Mouse (Mus musculus) hindbrain, embryonic 16.5 days (tissue): ENCODE data around the gene Mlx. TPM values are rescaled to one million over a fixed set of nuclear protein-coding genes. Genes with fewer than 3 reads are reported as not detected.
"Not testable (repeated sequence)": the region's sequence is repeated elsewhere in the genome, so short reads cannot be mapped to it uniquely, and the experiment has no call there.

ENCODE experiments used
- ATAC-seq: fragments of 200-750 bp; cut with Nextera tagmentation; 2 replicates; pipeline ENCODE4 v1.8.0; 2017; ENCODE audit warnings: moderate TSS enrichment, moderate library complexity
- H3K27ac ChIP-seq: fragments of 300-500 bp; sonication (generic); 2 replicates; pipeline ENCODE4 v1.5.1; 2014; ENCODE audit warnings: low read depth, mild to moderate bottlenecking, control low read depth, low read length, moderate library complexity
- H3K27me3 ChIP-seq: fragments of 300-500 bp; sonication (generic); replicated peaks from 2 replicates; pipeline ENCODE4 v1.6.1; 2014; ENCODE audit warnings: low read length; ENCODE audit not compliant: control insufficient read depth, insufficient read depth
- H3K36me3 ChIP-seq: fragments of 300-500 bp; sonication (generic); 2 replicates; pipeline ENCODE4 v1.6.1; 2014; ENCODE audit warnings: mild to moderate bottlenecking, low read length, moderate library complexity, mixed read lengths; ENCODE audit not compliant: control insufficient read depth, insufficient read depth
- H3K4me1 ChIP-seq: fragments of 300-500 bp; sonication (generic); 2 replicates; pipeline ENCODE4 v1.6.1; 2014; ENCODE audit warnings: low read depth, low read length; ENCODE audit not compliant: control insufficient read depth, insufficient read depth
- H3K4me2 ChIP-seq: fragments of 300-500 bp; sonication (generic); 2 replicates; pipeline ENCODE4 v1.6.1; 2014; ENCODE audit warnings: mild to moderate bottlenecking, low read length, control low read depth, moderate library complexity
- H3K4me3 ChIP-seq: fragments of 300-500 bp; sonication (generic); 2 replicates; pipeline ENCODE4 v1.5.1; 2014; ENCODE audit warnings: mild to moderate bottlenecking, low read length, control low read depth, moderate library complexity
- H3K9ac ChIP-seq: fragments of 300-500 bp; sonication (generic); 2 replicates; pipeline ENCODE4 v1.6.1; 2014; ENCODE audit warnings: low read depth, mild to moderate bottlenecking, control low read depth, low read length, moderate library complexity
- H3K9me3 ChIP-seq: fragments of 300-500 bp; sonication (generic); 2 replicates; pipeline ENCODE4 v1.6.1; 2014; ENCODE audit warnings: mild to moderate bottlenecking, low read length, moderate library complexity; ENCODE audit not compliant: control insufficient read depth
- WGBS: fragments of 180-500 bp; shearing (Covaris S2); extraction: QIAGEN DNeasy Blood & Tissue Kit; methylation state at CpG from one replicate; pipeline ENCODE4 v1.1.7; 2014; 5-methylcytosine and 5-hydroxymethylcytosine counted together
- polyA plus RNA-seq: library from polyadenylated mRNA; unstranded; fragments of >200 nt; fragmentation: Nextera tagmentation; extraction: Ambion mirVana; gene quantifications from 2 replicates; pipeline ENCODE4 v1.2.1, GENCODE M21; 2015

Gene Mlx
- polyA plus RNA-seq, 1 experiment from 2014 or later, result 101 TPM

DNA sequence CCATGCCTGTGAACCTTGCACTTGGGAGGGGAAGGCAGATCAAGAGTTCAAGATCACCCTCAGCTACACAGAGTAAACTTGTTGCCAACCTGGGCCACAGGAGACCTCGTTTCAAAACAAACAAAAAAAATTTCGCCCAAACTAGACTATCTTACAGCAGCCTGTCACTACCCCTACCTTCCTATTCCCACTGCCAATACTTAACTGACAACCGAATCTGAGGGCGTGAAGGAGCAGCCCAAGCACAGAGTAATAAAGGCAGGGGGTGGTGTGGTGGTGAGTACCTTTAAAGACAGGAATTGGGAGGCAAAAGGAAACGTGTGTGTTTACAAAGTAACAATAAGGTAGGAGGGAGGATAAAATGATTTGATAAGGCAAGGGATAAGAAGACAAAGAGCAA lies 23.6 kb downstream of the Mlx start:
- Histone ChIP-seq H3K9me3 (no peaks in the 10 kb centered on the region), H3K4me1 (peaks cover 3% of the 10 kb centered on the region; the same call in 1 of the 2 replicates), H3K27ac (no peak overlapping the region), H3K4me3 (no peak overlapping the region), H3K4me2 (no peak overlapping the region), H3K36me3 (no peaks in the 10 kb centered on the region), H3K9ac (no peak overlapping the region), H3K27me3 (no peaks in the 10 kb centered on the region)
- 67% methylated on average over 5 of the region's 5 CpGs for WGBS
- no peak for ATAC-seq

DNA sequence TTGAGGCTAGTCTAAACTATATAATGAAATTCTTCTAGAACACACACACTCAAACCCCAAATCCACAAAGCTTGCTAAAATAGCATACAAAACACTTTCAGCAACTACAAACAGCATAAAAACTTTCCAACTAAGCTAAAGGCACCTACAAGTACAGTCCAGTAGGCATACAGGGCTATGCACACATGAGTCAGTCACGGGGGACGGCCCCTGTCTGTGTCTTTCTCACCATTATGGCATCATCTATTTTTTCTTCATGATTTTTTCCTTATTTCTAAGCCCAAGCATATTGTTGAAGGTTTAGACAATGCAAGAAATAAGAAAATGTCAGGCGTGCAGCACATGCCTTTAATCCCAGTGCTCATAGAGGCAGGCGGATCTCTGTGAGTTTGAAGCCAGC lies 24.1 kb downstream of the Mlx start:
- ATAC-seq, result no peak
- peaks cover 6% of the 10 kb centered on the region for H3K4me1 ChIP-seq
- 92% methylated on average over 4 of the region's 4 CpGs for WGBS

DNA sequence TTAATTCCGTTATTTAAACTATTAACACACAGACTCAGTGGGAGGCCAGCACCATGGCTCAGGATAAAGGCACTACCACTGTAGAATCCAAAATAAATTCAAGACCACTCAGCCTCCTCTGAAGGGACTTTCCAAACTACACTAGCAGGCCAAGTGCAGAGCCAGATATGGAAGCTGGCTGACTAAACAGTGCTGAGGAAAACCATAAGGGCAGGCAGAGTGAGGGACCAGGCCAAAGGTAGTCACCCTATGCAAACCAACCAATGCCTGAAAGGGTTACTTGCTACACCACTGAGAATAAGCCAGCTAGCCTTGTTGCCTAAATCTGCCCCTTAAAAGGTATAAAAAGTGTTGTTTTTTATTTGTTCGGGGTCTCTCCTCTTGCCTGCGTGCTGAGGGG lies 25.1 kb downstream of the Mlx start:
- Histone ChIP-seq H3K27me3 (no peaks in the 10 kb centered on the region), H3K9me3 (no peaks in the 10 kb centered on the region), H3K4me3 (no peak overlapping the region), H3K4me1 (peaks cover 6% of the 10 kb centered on the region), H3K36me3 (no peaks in the 10 kb centered on the region), H3K4me2 (no peak overlapping the region), H3K9ac (no peak overlapping the region), H3K27ac (no peak overlapping the region)
- 89% methylated on average over 3 of the region's 3 CpGs for WGBS
- no peak for ATAC-seq

More for the DNA sequence above, 24.1 kb downstream of the Mlx start:
- Histone ChIP-seq H3K27ac (no peak overlapping the region), H3K9me3 (no peaks in the 10 kb centered on the region), H3K9ac (no peak overlapping the region), H3K4me3 (no peak overlapping the region), H3K36me3 (no peaks in the 10 kb centered on the region), H3K4me2 (no peak overlapping the region), H3K27me3 (no peaks in the 10 kb centered on the region)

DNA sequence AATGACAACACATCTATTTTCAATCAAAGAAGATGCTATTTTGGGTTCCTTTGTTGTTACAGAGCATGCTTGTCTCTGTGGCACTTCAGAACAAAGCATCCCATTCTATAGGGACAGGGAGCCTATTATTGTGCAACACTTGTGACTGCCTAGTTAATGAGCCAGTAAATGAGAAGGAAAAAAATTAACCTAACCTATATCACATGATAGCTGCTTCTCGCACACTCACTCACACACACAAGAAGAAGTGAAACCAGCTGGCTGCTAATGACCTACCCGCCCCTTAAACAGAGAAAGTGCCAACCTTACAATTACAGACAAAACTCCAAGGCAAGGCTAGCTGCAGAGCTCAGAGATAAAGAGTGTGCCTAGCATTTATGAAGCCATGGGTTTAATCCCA lies 28.5 kb downstream of the Mlx start:
- WGBS, result 35% methylated on average over 2 of the region's 2 CpGs
- Histone ChIP-seq H3K27ac (no peak overlapping the region; the same call in 1 of the 2 replicates), H3K9me3 (no peaks in the 10 kb centered on the region), H3K4me2 (no peak overlapping the region), H3K27me3 (no peaks in the 10 kb centered on the region), H3K9ac (no peak overlapping the region), H3K4me3 (no peak overlapping the region), H3K4me1 (peaks cover 24% of the 10 kb centered on the region), H3K36me3 (no peaks in the 10 kb centered on the region)
- no peak for ATAC-seq

DNA sequence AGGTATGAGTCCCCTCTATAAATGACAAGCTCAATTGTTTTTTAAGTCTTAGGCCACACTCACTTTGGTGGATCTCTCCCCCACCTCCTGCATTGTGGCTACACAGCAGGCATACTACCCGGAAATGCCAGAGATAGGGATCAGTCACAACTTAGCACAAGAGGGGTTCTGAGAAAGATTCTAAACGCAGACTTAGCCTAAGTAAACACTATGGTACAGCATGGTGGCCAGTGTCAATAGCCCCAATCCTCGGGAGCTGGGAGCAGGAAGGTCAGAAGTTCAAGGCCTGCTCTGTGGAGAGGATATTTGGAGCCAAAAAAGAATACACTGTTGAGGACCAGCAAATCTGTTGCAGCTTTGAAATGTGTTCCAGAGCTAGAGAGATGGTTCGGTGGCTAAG lies 31.0 kb downstream of the Mlx start:
- Histone ChIP-seq H3K27me3 (no peaks in the 10 kb centered on the region), H3K9ac (peak overlapping the region; percentile 99), H3K4me1 (peaks cover 32% of the 10 kb centered on the region), H3K27ac (no peak overlapping the region), H3K4me3 (peak overlapping the region; percentile 99; the same call in 1 of the 2 replicates), H3K36me3 (no peaks in the 10 kb centered on the region; the same call in 1 of the 2 replicates), H3K4me2 (peak overlapping the region; percentile 95), H3K9me3 (no peaks in the 10 kb centered on the region)
- 57% methylated on average over 4 of the region's 4 CpGs for WGBS
- no peak for ATAC-seq

DNA sequence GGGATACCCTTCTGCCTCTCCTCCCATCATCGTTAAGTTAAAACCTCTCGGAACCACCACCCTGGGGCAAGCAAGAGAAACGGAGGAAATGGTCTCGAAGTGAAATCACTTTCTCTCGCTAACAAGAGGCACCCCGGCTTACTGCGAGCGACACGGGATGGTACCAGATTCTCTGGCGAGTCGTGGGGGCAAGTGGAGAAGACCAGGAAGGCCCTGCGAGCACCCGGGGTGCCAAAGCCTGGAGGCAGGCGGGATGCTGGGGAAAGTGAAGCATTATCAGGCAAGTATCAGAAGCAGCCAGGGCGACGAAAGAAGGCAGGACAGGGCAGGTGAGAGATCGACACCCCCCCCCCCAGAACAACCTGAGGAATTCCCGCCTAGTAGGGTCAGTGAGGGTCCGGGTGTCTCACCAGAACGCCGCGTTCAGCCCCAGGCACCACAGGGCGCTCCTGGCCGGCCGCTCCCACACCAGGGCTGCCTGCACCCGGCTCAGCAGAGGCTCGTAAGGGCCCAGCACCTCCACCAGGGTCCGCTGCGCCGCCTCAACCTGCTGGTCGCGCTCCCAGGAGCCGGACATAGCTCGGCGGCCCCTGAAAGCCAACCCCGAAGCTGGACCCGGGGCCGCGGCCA lies 32.2 kb downstream of the Mlx start:
- Histone ChIP-seq H3K27me3 (no peaks in the 10 kb centered on the region), H3K4me1 (peaks cover 32% of the 10 kb centered on the region), H3K4me2 (peak overlapping the region; percentile 95), H3K36me3 (no peaks in the 10 kb centered on the region; the same call in none of the 2 replicates), H3K9ac (peak overlapping the region; percentile 99), H3K27ac (peak overlapping the region; percentile 93), H3K4me3 (peak overlapping the region; percentile 99), H3K9me3 (no peaks in the 10 kb centered on the region)
- WGBS, result under 1% methylated on average over 36 of the region's 39 CpGs
- ATAC-seq, result peak; percentile 74

DNA sequence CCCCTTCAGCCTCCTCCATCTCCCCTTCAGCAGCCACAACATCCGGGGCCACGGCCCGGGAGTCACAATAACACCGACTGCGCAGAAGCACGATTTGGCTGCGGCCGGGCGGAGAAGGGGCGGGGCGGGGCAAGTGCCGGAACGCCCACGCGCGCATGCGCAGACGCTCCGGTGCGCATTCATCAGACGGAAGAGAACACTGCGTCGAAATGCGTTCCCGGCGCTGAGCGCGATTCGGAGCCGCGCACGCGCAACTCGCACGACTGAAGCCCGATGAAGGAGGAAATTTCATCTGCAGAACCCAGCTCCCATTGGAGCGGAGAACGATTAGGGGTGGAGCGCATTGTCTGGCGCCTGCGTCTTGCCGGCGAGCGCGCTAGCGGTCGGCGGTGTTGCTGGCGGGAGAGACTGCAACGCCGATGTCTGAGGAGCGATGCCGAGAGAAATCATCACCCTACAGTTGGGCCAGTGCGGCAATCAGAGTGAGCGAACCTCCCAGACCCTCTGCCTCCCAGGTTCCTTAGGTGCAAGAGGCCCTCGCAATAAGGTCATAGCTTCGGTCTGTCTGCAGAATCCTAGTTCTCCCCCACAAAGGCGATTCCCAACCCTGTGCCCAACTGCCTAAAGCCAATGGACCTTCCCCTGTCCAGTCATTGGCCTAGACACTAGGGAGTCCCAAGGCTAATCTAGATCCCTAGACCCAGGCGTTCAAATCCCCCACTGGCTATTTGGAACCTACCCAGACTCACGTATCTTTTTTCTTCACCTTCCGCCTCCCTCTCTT lies 32.9 kb downstream of the Mlx start, which contains the start of the genes Retreg3 and Tubg1:
Retreg3 (minus strand) TSS at position 133 of the 784 bp plus-strand sequence.
Tubg1 (plus strand) TSS at position 178 of the 784 bp plus-strand sequence.
- peak; percentile 97 for ATAC-seq
- peak within 1 kb of the TSS; percentile 93 for H3K27ac ChIP-seq
- no peaks in the 10 kb centered on the region for H3K27me3 ChIP-seq
- peaks cover 32% of the 10 kb centered on the region for H3K4me1 ChIP-seq
- peak within 1 kb of the TSS; percentile 99 for H3K4me3 ChIP-seq
- H3K9ac ChIP-seq, result peak within 1 kb of the TSS; percentile 99
- H3K4me2 ChIP-seq, result peak within 1 kb of the TSS; percentile 95
- H3K36me3 ChIP-seq, result no peaks in the 10 kb centered on the region; the same call in none of the 2 replicates
- H3K9me3 ChIP-seq, result no peaks in the 10 kb centered on the region
- WGBS, result under 1% methylated on average over 61 of the region's 61 CpGs

DNA sequence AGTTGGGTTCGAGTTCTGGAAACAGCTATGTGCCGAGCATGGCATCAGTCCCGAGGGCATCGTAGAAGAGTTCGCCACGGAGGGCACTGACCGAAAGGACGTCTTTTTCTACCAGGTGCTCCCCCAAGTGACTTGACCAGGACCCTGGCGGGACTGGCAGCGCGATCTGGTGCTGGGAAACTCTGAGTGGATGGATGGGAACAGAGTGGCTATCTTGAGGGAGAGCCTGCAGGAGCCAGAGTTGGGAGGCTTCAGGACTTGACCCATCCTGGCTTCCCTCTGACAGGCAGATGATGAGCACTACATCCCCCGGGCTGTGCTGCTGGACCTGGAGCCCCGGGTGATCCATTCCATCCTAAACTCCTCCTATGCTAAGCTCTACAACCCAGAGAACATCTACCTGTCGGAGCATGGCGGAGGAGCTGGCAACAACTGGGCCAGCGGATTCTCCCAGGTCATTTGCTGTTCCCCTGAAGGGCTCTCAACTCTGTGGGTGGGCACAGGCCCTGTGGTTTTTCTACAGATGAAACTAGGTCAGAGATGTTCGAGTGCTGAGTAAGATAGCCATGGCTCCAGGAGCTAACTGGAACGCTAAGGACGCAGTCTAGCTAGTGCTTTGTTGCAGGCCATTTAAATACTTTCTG lies 33.6 kb downstream of the Mlx start:
- Histone ChIP-seq H3K4me2 (peak overlapping the region; percentile 88), H3K9ac (peak overlapping the region; percentile 73), H3K27me3 (no peaks in the 10 kb centered on the region), H3K9me3 (no peaks in the 10 kb centered on the region), H3K27ac (peak overlapping the region; percentile 88), H3K4me3 (peak overlapping the region; percentile 99), H3K36me3 (no peaks in the 10 kb centered on the region; the same call in none of the 2 replicates), H3K4me1 (peaks cover 28% of the 10 kb centered on the region)
- 20% methylated on average over 19 of the region's 19 CpGs for WGBS
- no peak for ATAC-seq

DNA sequence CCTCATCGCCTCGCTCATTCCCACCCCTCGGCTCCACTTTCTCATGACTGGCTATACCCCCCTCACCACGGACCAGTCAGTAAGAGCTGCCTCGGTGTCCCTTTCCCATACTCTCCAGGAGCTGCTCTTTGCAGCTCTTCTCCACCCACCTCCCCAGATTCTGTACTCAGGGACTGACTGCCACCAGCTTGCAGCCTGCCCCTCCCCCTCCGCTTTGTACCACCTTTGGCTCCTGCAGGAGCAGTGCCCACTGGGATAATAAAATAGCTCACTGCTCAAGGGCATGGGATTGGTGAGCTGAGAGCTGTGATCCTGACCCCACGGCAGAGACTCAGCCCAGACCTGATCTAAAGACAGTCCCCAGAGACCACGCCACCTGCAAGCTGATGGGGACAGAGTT lies 37.4 kb downstream of the Mlx start:
- H3K4me1 ChIP-seq, H3K4me2 ChIP-seq, H3K9ac ChIP-seq, H3K4me3 ChIP-seq, H3K27ac ChIP-seq, H3K27me3 ChIP-seq, ATAC-seq, H3K9me3 ChIP-seq: not testable (repeated sequence)
- 97% methylated on average over 8 of the region's 8 CpGs for WGBS
- H3K36me3 ChIP-seq, result peaks cover 12% of the 10 kb centered on the region
